Mouse (Mus musculus) right cerebral cortex, adult 2 months (tissue): Measurements from ENCODE around the gene Arntl.
"Not testable (repeated sequence)": the region's sequence is repeated elsewhere in the genome, so short reads cannot be mapped to it uniquely, and the experiment has no call there.

Source experiments
- DNase-seq, 2 experiments: peaks; one replicate each; pipeline ENCODE4 v3.0.0; 2021 to 2022; ENCODE audit warnings: low spot score in 2 of 2

The Arntl gene

DNA sequence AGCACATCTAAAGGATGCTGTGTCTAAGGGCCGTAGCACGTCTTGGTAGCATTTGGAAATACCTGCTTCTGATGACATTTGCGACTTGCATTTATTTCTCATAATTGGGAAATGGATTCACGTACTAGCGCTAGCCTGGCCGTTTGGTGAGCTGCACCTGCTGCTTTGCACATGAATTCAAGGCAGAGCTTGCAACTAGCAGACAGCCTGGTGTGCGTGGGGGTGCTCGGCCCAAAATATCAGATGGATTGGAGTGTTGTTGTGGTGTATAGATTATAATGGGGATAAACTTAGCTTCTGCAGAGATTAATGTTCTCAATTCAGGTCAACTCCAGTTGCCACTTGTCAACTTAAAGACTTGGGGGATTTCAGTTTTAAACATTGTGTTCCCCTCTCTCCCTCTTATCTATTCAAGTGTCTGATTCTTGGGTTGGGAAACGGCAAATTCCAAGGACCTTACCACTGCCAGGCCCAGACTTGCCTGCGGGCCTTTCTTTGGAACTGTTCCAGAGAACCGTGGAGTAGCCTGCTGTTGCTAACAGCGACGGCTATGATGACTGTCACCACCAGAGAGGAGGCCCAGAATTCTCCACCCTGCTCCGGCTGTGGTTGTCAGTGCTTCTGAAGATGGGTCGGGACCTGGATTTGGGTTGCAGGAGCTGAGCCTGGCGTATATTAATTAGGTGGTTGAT is 42.0 kb downstream of the Arntl start:
- DNase-seq, result peak; percentile 81 to 85

DNA sequence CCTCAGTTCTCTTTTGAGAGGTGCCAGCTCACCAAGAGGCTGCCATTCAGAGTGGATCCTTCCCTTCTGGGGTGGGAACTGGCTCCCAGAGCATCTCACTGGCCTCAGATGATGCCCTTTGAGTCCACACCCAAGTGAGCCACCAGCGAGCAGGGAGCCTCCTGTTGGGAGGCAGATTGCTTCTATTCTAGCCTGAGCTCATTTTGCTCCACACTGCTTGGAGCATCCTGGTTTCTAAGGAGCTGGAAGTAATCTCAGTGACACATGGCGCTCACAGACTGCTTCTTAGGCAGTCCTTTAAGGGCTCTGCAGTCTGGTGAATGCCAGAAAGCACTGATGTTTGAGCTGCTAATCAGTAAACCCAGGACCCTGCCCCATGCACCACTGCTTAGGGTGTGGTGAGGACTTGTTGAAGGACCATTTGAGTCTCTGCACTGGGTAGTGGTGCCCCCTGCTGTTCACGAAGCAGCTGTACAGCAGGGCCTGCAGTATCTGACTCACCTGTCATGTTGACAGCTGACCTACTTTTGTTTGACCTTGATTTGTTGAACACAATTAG is 43.2 kb downstream of the Arntl start:
- DNase-seq, result peak in 1 of 2 experiments; percentile 45

DNA sequence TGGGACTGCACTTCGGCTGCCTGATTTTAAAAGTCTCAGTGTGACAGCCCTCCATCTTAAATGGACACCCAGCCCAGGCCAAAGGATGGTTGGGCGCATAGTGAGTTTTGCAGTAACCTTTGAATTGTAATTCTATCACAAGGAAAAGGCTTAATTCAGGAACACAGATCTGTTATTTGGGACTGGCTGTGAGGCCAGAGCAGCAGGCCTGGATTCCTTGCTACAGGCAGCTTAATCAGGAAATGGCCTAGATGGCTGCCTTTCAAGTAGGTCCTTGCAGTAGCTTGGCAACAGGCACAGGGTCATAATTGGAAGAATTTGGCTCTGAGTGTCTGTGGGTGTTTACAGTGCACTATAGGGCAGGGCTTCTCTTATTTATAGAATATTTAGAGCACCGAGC is 43.7 kb downstream of the Arntl start:
- peak in 1 of 2 experiments; percentile 40 for DNase-seq

DNA sequence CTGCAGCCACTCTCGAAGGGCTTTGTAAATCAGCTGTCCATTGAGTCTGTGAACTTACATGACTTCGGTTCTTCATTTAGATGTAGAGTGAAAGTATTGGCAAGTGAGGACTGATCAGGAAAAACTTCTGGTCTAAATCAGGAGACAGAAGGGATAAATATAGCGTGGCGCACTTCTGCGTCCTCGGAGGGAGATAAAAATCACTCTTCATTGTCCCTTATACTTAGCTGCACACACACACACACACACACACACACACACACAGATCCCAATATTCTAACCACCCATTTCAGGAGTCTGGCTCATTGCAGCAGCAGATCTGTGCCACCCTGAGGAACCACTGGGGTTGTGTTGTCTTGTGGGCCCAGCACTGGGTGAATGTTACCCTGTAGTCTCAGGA is 44.3 kb downstream of the Arntl start:
- DNase-seq, result no peak

- no peak for DNase-seq
Measured at GRCm38 (mm10) chr7:113253777-113254405, 46.6 kb downstream of the Arntl start.

GRCm38 (mm10) chr7:113256046-113256445 is 48.8 kb downstream of the Arntl start:
- DNase-seq, result peak; percentile 43 to 46

DNA sequence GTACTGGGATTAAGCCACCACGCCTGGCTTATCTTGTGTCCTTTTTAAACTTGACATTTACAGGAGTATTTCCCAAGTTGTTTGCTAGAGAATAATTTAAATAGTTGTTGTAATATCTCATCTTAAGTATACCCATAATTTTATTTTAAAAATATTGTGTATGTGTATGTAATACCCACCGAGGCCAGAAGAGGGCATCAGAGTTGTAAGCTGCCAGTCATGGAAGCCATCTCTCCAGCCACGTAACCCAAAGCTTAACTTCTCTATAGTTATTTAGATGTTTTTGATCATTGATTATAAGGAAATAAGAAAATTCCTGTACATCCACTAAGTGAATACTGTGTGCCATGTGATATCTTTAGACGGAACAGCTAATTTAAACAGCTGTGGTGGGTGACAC is 51.2 kb downstream of the Arntl start:
- DNase-seq, result no peak

DNA sequence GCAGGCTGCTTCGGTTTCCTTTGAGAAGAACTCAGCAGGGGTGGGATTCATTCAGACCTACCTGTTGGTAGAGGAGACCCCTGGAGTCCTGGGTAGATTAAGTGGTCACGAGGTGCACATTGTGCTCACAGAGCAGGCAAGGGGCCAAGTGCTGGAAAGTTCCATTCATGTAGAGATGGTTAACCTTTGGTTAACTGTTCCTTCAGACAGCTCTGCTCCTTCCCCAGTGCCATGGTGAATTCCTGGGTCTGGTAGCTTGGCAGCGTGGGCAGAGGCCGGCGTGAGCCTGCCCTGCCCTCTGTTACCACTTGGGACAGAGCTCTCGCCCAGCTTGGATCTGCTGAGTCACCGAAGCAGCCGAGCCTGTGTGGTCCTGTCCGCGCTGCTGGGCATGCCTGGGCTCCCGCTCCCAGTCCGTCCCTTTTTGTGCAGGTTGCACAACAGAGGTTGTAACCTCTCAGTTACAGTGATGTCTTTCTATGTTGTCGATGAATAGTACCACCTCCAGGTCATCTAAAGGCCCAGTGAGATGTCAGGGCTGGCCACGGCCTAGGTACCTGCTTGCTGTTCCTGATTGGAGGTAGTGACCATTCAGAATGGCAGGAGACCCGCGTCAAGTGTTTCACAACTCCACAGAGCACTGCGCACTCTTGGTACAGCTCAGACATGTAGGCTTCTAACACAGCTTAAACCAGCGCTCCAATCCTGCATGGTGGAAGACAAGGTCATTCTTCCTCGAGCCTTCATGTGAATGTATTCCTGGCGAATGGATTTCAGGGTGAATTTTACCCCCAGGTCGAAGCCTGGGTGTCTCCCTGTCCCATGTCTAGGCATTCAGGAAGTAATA is 53.3 kb downstream of the Arntl start:
- no peak for DNase-seq

- DNase-seq, result no peak
Measured at GRCm38 (mm10) chr7:113261690-113262089, 54.4 kb downstream of the Arntl start.

DNA sequence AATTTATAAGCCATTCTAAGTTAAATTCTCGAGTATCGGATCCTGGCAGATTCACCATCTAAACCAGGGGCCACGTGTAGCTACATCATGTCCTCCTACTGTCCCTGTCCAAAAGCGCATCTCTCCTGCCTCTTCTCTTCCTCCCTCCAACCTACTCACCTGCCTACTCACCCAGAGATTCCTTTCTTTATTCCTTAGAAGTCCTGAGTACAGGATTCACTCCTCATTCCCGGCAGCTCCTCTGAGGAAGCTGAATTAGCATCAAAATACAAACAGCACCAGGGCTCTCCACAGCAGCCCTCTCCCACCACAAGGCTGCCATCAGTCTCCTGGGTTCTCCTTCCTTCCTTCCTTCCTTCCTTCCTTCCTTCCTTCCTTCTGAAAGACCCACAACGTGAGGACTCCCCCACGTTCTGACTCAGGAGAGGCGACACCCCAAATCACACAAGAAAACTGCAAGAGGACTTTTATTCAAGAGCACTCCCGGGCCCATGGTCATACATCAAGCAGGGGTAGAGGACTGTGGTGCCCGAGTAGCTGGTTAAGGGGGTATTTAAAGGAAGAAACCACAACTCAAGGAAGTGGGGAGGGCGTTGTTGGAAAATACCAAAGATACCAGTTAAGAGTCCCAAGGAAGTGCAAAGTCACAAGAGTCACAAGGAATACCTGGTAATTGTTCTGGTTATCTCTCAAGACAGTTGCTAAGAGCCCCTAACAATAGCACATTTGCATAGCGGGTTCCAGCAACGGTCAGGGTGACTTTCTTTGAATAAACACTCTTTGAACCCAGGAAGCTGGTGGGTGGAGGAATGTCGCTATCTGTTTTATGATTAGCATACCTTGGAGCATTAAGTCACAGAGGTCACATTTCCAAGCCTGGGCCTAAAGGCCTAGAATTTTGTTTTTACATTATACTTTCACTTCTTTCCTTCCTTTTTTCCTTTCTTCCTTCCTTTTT is 55.5 kb downstream of the Arntl start:
- not testable (repeated sequence) for DNase-seq

DNA sequence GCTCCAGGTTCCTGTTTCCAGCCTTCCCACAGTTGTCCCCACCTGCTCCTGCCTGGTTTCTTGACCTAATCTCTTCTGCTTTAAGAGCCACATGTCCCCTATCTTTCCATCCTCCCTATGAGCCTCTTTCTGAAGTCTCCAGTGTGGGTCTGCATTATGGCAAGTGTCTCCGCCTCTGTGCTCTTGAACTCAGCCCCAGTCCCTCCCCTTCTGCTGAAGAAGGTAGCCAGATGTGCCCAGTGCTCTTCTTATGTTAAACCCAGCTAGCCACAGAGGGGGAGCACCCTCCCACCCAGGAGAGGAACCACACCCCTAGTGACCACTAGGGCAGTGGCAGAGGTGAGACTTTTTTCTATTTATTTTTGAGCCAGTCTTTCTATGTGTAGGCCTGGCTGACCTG is 56.7 kb downstream of the Arntl start:
- no peak for DNase-seq

DNA sequence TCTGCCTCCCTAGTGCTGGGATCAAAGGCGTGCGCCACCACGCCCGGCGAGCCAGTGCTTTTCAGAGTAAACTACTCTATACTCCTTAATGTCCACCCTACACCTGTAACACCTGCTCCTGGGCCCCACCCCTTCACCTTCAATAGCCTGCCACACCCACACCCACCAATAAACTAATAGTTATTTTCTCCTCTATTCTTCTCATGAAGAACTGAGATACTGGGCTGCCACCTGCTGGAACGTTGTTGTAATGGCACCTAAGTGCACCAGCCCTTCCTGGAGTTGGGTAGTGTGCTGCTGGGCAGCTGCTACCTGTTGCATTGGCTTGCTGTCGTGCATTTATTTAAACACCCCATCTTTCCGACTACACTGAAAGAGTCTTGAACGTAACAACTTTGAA is 61.0 kb downstream of the Arntl start:
- DNase-seq, result peak; percentile 71 to 77

GRCm38 (mm10) chr7:113269081-113269480 is 61.8 kb downstream of the Arntl start:
- DNase-seq, result no peak

- no peak for DNase-seq
Measured at GRCm38 (mm10) chr7:113269921-113270320, 62.7 kb downstream of the Arntl start.

- no peak for DNase-seq
Measured at GRCm38 (mm10) chr7:113270551-113270950, 63.3 kb downstream of the Arntl start.

GRCm38 (mm10) chr7:113270991-113271390 is 63.7 kb downstream of the Arntl start:
- DNase-seq, result no peak

DNA sequence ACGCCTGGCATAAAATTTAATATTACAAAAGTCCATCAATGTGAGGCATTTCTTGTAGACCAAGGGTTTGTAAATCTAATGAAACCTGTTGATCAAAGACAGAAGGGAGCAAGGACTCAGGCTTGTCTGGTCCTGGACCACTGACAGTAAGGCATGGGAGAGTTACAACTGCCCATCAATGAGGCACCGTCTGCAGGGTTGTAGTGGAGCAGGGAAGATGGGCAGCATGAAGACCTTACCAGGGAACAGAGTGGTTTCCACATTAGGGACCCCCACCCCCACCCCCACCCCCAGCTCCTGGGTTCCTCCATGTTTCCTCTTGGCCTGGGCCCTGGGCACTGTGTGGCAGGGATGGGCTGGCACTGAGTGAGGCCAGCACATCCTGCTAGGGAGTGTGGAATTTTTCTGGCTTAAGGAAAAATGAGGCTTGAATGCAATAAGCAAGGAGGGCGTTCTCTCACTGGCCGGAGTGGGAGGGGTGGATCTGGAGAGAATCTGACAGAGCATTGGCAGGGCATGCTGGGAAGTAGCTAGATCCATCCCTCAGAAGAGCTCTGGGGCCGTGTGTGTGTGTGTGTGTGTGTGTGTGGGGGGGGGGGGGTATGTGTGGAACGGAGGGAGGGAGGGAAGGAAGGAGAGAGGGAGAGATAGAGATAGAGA is 65.2 kb downstream of the Arntl start:
- DNase-seq, result no peak

DNA sequence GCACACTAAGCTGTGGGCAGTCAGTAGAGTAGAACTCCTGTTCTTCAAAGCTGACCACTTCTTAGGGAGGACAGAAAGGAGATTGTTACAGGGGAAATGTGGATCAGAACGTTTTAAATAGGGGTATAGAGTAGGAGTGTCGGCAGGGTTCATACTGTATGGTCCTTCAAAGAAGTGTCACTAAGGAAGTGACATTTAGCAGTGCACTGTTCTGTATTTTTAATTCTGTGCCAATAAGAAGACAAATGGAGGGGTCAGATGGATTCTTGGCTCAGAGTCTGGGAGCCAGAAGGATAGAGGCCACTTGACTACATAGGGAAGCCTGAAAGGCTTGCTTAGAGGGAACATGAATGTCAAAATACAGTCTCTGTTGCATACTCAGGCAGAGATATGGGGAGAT is 70.0 kb downstream of the Arntl start:
- no peak for DNase-seq

DNA sequence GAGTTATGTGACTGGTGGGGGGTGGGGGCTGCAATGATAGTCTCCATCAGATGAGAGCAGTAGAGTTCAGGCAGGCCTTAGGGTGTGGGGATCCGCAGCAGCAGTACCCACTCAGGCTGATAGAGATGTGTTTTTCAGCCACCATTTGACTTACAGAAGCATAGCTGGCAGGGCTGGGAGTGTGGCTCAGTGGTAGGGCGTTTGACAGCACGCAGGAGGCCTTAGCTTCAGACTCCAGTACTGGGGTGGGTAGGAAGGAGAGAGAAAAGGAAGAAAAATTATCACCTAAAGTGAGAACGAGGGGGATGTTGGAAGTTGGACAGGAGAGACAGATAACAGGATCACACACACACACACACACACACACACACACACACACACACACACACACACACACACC is 71.2 kb downstream of the Arntl start:
- no peak for DNase-seq

GRCm38 (mm10) chr7:113279246-113279645 is 72.0 kb downstream of the Arntl start:
- DNase-seq, result no peak

GRCm38 (mm10) chr7:113285405-113285804 is 78.1 kb downstream of the Arntl start:
- no peak for DNase-seq
